In genomic region chr9:29802071-29802705, GRCm38 (mm10) we compare ENCODE assay signal across 9 mouse cellular contexts.
DNase-seq lines count a peak whose midpoint lies in the region; ATAC-seq and TF ChIP-seq lines count a peak whose summit lies in the region.
"Had no signal": no experiment of that assay in that cellular context is flagged by ENCODE, and none has a peak within 500 bp of the region (broad histone marks: within the 10 kb centered on the region; RNA-seq: fewer than 3 reads in every experiment).

No protein-coding gene starts in this region.

- no peak for TF ChIP-seq CTCF in kidney, postnatal 0 days (IDR thresholded peaks at IDR 0.05; ENCODE audit: low read depth)

- H3K4me2 ChIP-seq in kidney, postnatal 0 days (ENCODE audit: low read length), result no peak overlapping the region
- 0 out of 2 replicates have a peak overlapping the region, but pooled peaks have one; percentile 5 for H3K4me2 ChIP-seq in embryonic facial prominence, embryonic 12.5 days (replicated peaks)
- peak overlapping the region; percentile 24 for H3K4me2 ChIP-seq in neural tube, embryonic 13.5 days
- H3K4me2 ChIP-seq: liver, embryonic 13.5 days had no signal

- DNase-seq in kidney, postnatal 0 days (ENCODE audit: low spot score), result peak; percentile 11
- DNase-seq in kidney, postnatal 14 days, result no peak
- DNase-seq in left cerebral cortex, postnatal 25 days (ENCODE audit: low spot score in 2 of 2), result peak; percentile 23 to 48
- DNase-seq in testis, postnatal 10 days (ENCODE audit: low spot score), result no peak
- no peak for DNase-seq in adrenal gland, adult (ENCODE audit: inconsistent age in 2 of 2, low spot score in 1 of 2)
- DNase-seq: liver, embryonic 13.5 days had no signal

- H3K27ac ChIP-seq in kidney, postnatal 0 days, result no peak overlapping the region
- no peak overlapping the region for H3K27ac ChIP-seq in embryonic facial prominence, embryonic 12.5 days
- H3K27ac ChIP-seq in neural tube, embryonic 13.5 days (replicated peaks), result peak overlapping the region; percentile 88
- H3K27ac ChIP-seq: liver, embryonic 13.5 days had no signal

- WGBS in kidney, postnatal 0 days, result 52% methylated on average over 12 of the region's 12 CpGs
- WGBS in embryonic facial prominence, embryonic 12.5 days, result 28% methylated on average over 12 of the region's 12 CpGs
- WGBS in neural tube, embryonic 13.5 days, result 15% methylated on average over 12 of the region's 12 CpGs

- H3K4me3 ChIP-seq in kidney, postnatal 0 days (replicated peaks; ENCODE audit: low read depth, low read length), result no peak overlapping the region
- no peak overlapping the region for H3K4me3 ChIP-seq in embryonic facial prominence, embryonic 12.5 days
- H3K4me3 ChIP-seq in neural tube, embryonic 13.5 days, result no peak overlapping the region
- H3K4me3 ChIP-seq: liver, embryonic 13.5 days had no signal

- H3K9me3 ChIP-seq in kidney, postnatal 0 days (replicated peaks; ENCODE audit: low read length), result no peaks in the 10 kb centered on the region
- no peaks in the 10 kb centered on the region for H3K9me3 ChIP-seq in embryonic facial prominence, embryonic 12.5 days
- H3K9me3 ChIP-seq in neural tube, embryonic 13.5 days, result no peaks in the 10 kb centered on the region
- H3K9me3 ChIP-seq: liver, embryonic 13.5 days had no signal

- H3K27me3 ChIP-seq in kidney, postnatal 0 days (ENCODE audit: insufficient read depth, low read length), result no peaks in the 10 kb centered on the region
- no peaks in the 10 kb centered on the region for H3K27me3 ChIP-seq in embryonic facial prominence, embryonic 12.5 days
- H3K27me3 ChIP-seq in neural tube, embryonic 13.5 days, result no peaks in the 10 kb centered on the region; the same call in 1 of the 2 replicates
- H3K27me3 ChIP-seq: liver, embryonic 13.5 days had no signal

- no peak for ATAC-seq in kidney, postnatal 0 days (replicated peaks; ENCODE audit: low FRiP score, low read depth)
- ATAC-seq in embryonic facial prominence, embryonic 12.5 days (ENCODE audit: insufficient number of reproducible peaks, insufficient read depth, low FRiP score, low TSS enrichment), result 0 out of 2 replicates have a peak, but pooled peaks have one; percentile 52
- peak; percentile 84 for ATAC-seq in neural tube, embryonic 13.5 days (ENCODE audit: low read depth)
- ATAC-seq in erythroid progenitor cell, adult 5-6 weeks (replicated peaks; ENCODE audit: low FRiP score, poor library complexity, severe bottlenecking), result no peak

- H3K36me3 ChIP-seq in kidney, postnatal 0 days (ENCODE audit: insufficient read depth, low read length), result no peaks in the 10 kb centered on the region
- H3K36me3 ChIP-seq in embryonic facial prominence, embryonic 12.5 days, result no peaks in the 10 kb centered on the region
- no peaks in the 10 kb centered on the region for H3K36me3 ChIP-seq in neural tube, embryonic 13.5 days
- H3K36me3 ChIP-seq: liver, embryonic 13.5 days had no signal

- H3K9ac ChIP-seq in kidney, postnatal 0 days (ENCODE audit: low read depth, low read length), result no peak overlapping the region
- H3K9ac ChIP-seq in embryonic facial prominence, embryonic 12.5 days, result no peak overlapping the region
- H3K9ac ChIP-seq in neural tube, embryonic 13.5 days, result peak overlapping the region; percentile 44; the same call in 1 of the 2 replicates
- H3K9ac ChIP-seq: liver, embryonic 13.5 days had no signal

- intact Hi-C loops in left cerebral cortex, postnatal 25 days (cut with DNase I), result loop anchor here (2.0 to 5.0 kb wide), 2 partner anchors 51 to 160 kb away; partner anchors contain the start of gene Ntm

- H3K4me1 ChIP-seq in kidney, postnatal 0 days (replicated peaks; ENCODE audit: insufficient read depth, low read length), result no peaks in the 10 kb centered on the region
- no peaks in the 10 kb centered on the region; the same call in 1 of the 2 replicates for H3K4me1 ChIP-seq in embryonic facial prominence, embryonic 12.5 days
- H3K4me1 ChIP-seq in neural tube, embryonic 13.5 days (replicated peaks), result peaks cover 27% of the 10 kb centered on the region
- H3K4me1 ChIP-seq: liver, embryonic 13.5 days had no signal

Comparison
In these comparisons a context has a peak if more than half of its experiments do, and no peak if none do; other contexts are left out.
1. DNase-seq: peak in kidney, postnatal 0 days (single experiment) and left cerebral cortex, postnatal 25 days (2 of 2); none in kidney, postnatal 14 days (single experiment), testis, postnatal 10 days (single experiment) and adrenal gland, adult (0 of 2).
2. ATAC-seq: peak in embryonic facial prominence, embryonic 12.5 days (single experiment) and neural tube, embryonic 13.5 days (single experiment); none in kidney, postnatal 0 days (single experiment) and erythroid progenitor cell, adult 5-6 weeks (single experiment).